In genomic region chr7:102506848-102507247, GRCm38 (mm10) we compare ENCODE assay signal across 8 mouse cellular contexts. TPM values are rescaled to one million over a fixed set of nuclear protein-coding genes. Genes with fewer than 3 reads are reported as not detected.
A peak's percentile ranks its signal among the peaks of the same experiment; 100 is the strongest.
DNase-seq lines count a peak whose midpoint lies in the region; ATAC-seq lines count a peak whose summit lies in the region.

No protein-coding gene starts in this region.

- peak; percentile 56 to 62 for DNase-seq in urinary bladder, adult 18-20 months (ENCODE audit: low spot score in 2 of 2)
- DNase-seq in urinary bladder, postnatal 10 days (ENCODE audit: low spot score), result no peak
- DNase-seq in embryo, embryonic 11.5 days (ENCODE audit: low read depth, low spot score), result peak; percentile 46
- peak; percentile 53 to 81 for DNase-seq in kidney, adult 8-10 months
- peak; percentile 83 for DNase-seq in limb, embryonic 11.5 days (ENCODE audit: low spot score)
- DNase-seq in spleen, postnatal 10 days (ENCODE audit: low spot score in 2 of 2), result peak; percentile 49 to 78

- H3K27ac ChIP-seq in limb, embryonic 11.5 days (replicated peaks; ENCODE audit: low read depth, low read length), result no peak overlapping the region
- H3K27ac ChIP-seq in midbrain, embryonic 16.5 days (ENCODE audit: low read length), result no peak overlapping the region

- H3K9me3 ChIP-seq in limb, embryonic 11.5 days (ENCODE audit: control insufficient read depth, low read length), result no peaks in the 10 kb centered on the region
- no peaks in the 10 kb centered on the region for H3K9me3 ChIP-seq in midbrain, embryonic 16.5 days (replicated peaks; ENCODE audit: control insufficient read depth, low read length, poor library complexity, severe bottlenecking)

- 45% methylated on average over 3 of the region's 3 CpGs for WGBS in limb, embryonic 11.5 days
- WGBS in midbrain, embryonic 16.5 days, result 54% methylated on average over 3 of the region's 3 CpGs

- no peak overlapping the region for H3K9ac ChIP-seq in limb, embryonic 11.5 days (ENCODE audit: low read length)
- H3K9ac ChIP-seq in midbrain, embryonic 16.5 days (ENCODE audit: low read depth, low read length), result no peak overlapping the region

- H3K27me3 ChIP-seq in limb, embryonic 11.5 days (ENCODE audit: control insufficient read depth, insufficient read depth, low read length), result no peaks in the 10 kb centered on the region
- H3K27me3 ChIP-seq in midbrain, embryonic 16.5 days (ENCODE audit: control insufficient read depth, insufficient read depth, low read depth, low read length), result no peaks in the 10 kb centered on the region

- H3K4me3 ChIP-seq in limb, embryonic 11.5 days (ENCODE audit: low read depth, low read length), result no peak overlapping the region
- no peak overlapping the region for H3K4me3 ChIP-seq in midbrain, embryonic 16.5 days (ENCODE audit: low read depth, low read length)

- no peak overlapping the region for H3K4me2 ChIP-seq in limb, embryonic 11.5 days (ENCODE audit: low read depth, severe bottlenecking)
- H3K4me2 ChIP-seq in midbrain, embryonic 16.5 days (ENCODE audit: low read length), result no peak overlapping the region

- H3K36me3 ChIP-seq in limb, embryonic 11.5 days (ENCODE audit: control insufficient read depth, insufficient read depth, low read length), result no peaks in the 10 kb centered on the region
- H3K36me3 ChIP-seq in midbrain, embryonic 16.5 days (ENCODE audit: control insufficient read depth, insufficient read depth, low read length), result no peaks in the 10 kb centered on the region

- ATAC-seq in granulocyte monocyte progenitor cell, adult 5-6 weeks (replicated peaks; ENCODE audit: poor library complexity, severe bottlenecking), result peak; percentile 94
- peak; percentile 64 for ATAC-seq in limb, embryonic 11.5 days (ENCODE audit: insufficient number of reproducible peaks, low FRiP score, low TSS enrichment, low read depth)
- ATAC-seq in midbrain, embryonic 16.5 days, result peak; percentile 92

- H3K4me1 ChIP-seq in limb, embryonic 11.5 days (ENCODE audit: control insufficient read depth, insufficient read depth, low read length), result no peaks in the 10 kb centered on the region
- no peaks in the 10 kb centered on the region for H3K4me1 ChIP-seq in midbrain, embryonic 16.5 days (ENCODE audit: control insufficient read depth, insufficient read depth, low read length)

RNA-seq across cellular contexts. Expression of gene Olfr545, which starts 7.5 kb away (rescaled TPM):
- not detected in 2 replicates for total RNA-seq in granulocyte monocyte progenitor cell, adult 5-6 weeks (2014; fragmentation: Nextera tagmentation)
- not detected in 2 replicates for total RNA-seq in granulocyte monocyte progenitor cell, adult 5-6 weeks (2017)
- polyA plus RNA-seq in limb, embryonic 11.5 days (2014; fragmentation: Nextera tagmentation; extraction: Ambion mirVana), result 0.39 TPM in 1 of 2 replicates, not detected in the other
- 0.23 and 0.25 TPM in 2 replicates for polyA plus RNA-seq in midbrain, embryonic 16.5 days (2015; fragmentation: Nextera tagmentation; extraction: Ambion mirVana)

RNA-seq across cellular contexts. Expression of gene Olfr544, which starts 18.7 kb away (rescaled TPM):
- not detected in 2 replicates for total RNA-seq in granulocyte monocyte progenitor cell, adult 5-6 weeks (2014; fragmentation: Nextera tagmentation)
- total RNA-seq in granulocyte monocyte progenitor cell, adult 5-6 weeks (2017), result not detected in 2 replicates
- 0.05 and 0.09 TPM in 2 replicates for polyA plus RNA-seq in limb, embryonic 11.5 days (2014; fragmentation: Nextera tagmentation; extraction: Ambion mirVana)
- 0.19 and 0.25 TPM in 2 replicates for polyA plus RNA-seq in midbrain, embryonic 16.5 days (2015; fragmentation: Nextera tagmentation; extraction: Ambion mirVana)

RNA-seq across cellular contexts. Expression of gene Olfr543, which starts 25.4 kb away (rescaled TPM):
- total RNA-seq in granulocyte monocyte progenitor cell, adult 5-6 weeks (2014; fragmentation: Nextera tagmentation), result not detected in 2 replicates
- total RNA-seq in granulocyte monocyte progenitor cell, adult 5-6 weeks (2017), result not detected in 2 replicates
- 0.23 and 0.56 TPM in 2 replicates for polyA plus RNA-seq in limb, embryonic 11.5 days (2014; fragmentation: Nextera tagmentation; extraction: Ambion mirVana)
- polyA plus RNA-seq in midbrain, embryonic 16.5 days (2015; fragmentation: Nextera tagmentation; extraction: Ambion mirVana), result 0.47 and 0.59 TPM in 2 replicates

RNA-seq across cellular contexts. Expression of gene Olfr547, which starts 27.7 kb away (rescaled TPM):
- total RNA-seq in granulocyte monocyte progenitor cell, adult 5-6 weeks (2014; fragmentation: Nextera tagmentation), result not detected in 2 replicates
- not detected in 2 replicates for total RNA-seq in granulocyte monocyte progenitor cell, adult 5-6 weeks (2017)
- polyA plus RNA-seq in limb, embryonic 11.5 days (2014; fragmentation: Nextera tagmentation; extraction: Ambion mirVana), result not detected in 2 replicates
- not detected in 2 replicates for polyA plus RNA-seq in midbrain, embryonic 16.5 days (2015; fragmentation: Nextera tagmentation; extraction: Ambion mirVana)

RNA-seq across cellular contexts. Expression of gene Olfr548-ps1, which starts 33.8 kb away (rescaled TPM):
- total RNA-seq in granulocyte monocyte progenitor cell, adult 5-6 weeks (2014; fragmentation: Nextera tagmentation), result not detected in 2 replicates
- total RNA-seq in granulocyte monocyte progenitor cell, adult 5-6 weeks (2017), result not detected in 2 replicates
- not detected in 2 replicates for polyA plus RNA-seq in limb, embryonic 11.5 days (2014; fragmentation: Nextera tagmentation; extraction: Ambion mirVana)
- polyA plus RNA-seq in midbrain, embryonic 16.5 days (2015; fragmentation: Nextera tagmentation; extraction: Ambion mirVana), result not detected in 2 replicates
